Mouse (Mus musculus) midbrain, postnatal 0 days (tissue): Measurements from ENCODE around the gene Lrrc8b. TPM values are rescaled to one million over a fixed set of nuclear protein-coding genes. Genes with fewer than 3 reads are reported as not detected.

Source experiments
- ATAC-seq: fragments of 200-750 bp; cut with Nextera tagmentation; 2 replicates; pipeline ENCODE4 v1.8.0; 2017; ENCODE audit warnings: moderate number of reproducible peaks, mild to moderate bottlenecking, moderate TSS enrichment, moderate library complexity; ENCODE audit not compliant: low FRiP score
- DNase-seq: peaks from one replicate; pipeline ENCODE4 v3.0.0-alpha.2; 2015; ENCODE audit warnings: low spot score
- H3K27ac ChIP-seq: fragments of 300-500 bp; sonication (generic); 2 replicates; pipeline ENCODE4 v1.5.1; 2014; ENCODE audit warnings: low read depth, mild to moderate bottlenecking, low read length, mixed read lengths
- H3K27me3 ChIP-seq: fragments of 300-500 bp; sonication (generic); 2 replicates; pipeline ENCODE4 v1.6.1; 2014; ENCODE audit warnings: low read length, control low read depth, mixed read lengths; ENCODE audit not compliant: insufficient read depth
- H3K36me3 ChIP-seq: fragments of 300-500 bp; sonication (generic); 2 replicates; pipeline ENCODE4 v1.6.1; 2014; ENCODE audit warnings: low read length, control low read depth, mixed read lengths; ENCODE audit not compliant: insufficient read depth
- H3K4me1 ChIP-seq: fragments of 300-500 bp; sonication (generic); 2 replicates; pipeline ENCODE4 v1.6.1; 2014; ENCODE audit warnings: mild to moderate bottlenecking, control low read depth, antibody characterized with exemption, low read length, mixed read lengths; ENCODE audit not compliant: insufficient read depth
- H3K4me2 ChIP-seq: fragments of 300-500 bp; sonication (generic); 2 replicates; pipeline ENCODE4 v1.6.1; 2014; ENCODE audit warnings: low read depth, mild to moderate bottlenecking, low read length, mixed read lengths; ENCODE audit not compliant: poor library complexity, severe bottlenecking
- H3K4me3 ChIP-seq: fragments of 300-500 bp; sonication (generic); 2 replicates; pipeline ENCODE4 v1.5.1; 2014; ENCODE audit warnings: low read depth, mild to moderate bottlenecking, low read length, moderate library complexity
- H3K9ac ChIP-seq: fragments of 300-500 bp; sonication (generic); replicated peaks from 2 replicates; pipeline ENCODE4 v1.6.1; 2014; ENCODE audit warnings: mild to moderate bottlenecking, low read length, moderate library complexity, mixed read lengths; ENCODE audit not compliant: poor library complexity, severe bottlenecking
- H3K9me3 ChIP-seq: fragments of 300-500 bp; sonication (generic); 2 replicates; pipeline ENCODE4 v1.6.1; 2016; ENCODE audit warnings: low read length, control low read depth
- CTCF ChIP-seq: IDR thresholded peaks from 2 replicates; pipeline ENCODE4 v1.5.1; 2016; ENCODE audit warnings: antibody characterized with exemption, mild to moderate bottlenecking
- WGBS: fragments of 180-500 bp; shearing (Covaris S2); extraction: QIAGEN DNeasy Blood & Tissue Kit; methylation state at CpG from one replicate; pipeline ENCODE4 v1.1.7; 2014; 5-methylcytosine and 5-hydroxymethylcytosine counted together
- polyA plus RNA-seq: library from polyadenylated mRNA; unstranded; fragments of >200 nt; fragmentation: Nextera tagmentation; extraction: Ambion mirVana; gene quantifications from 2 replicates; pipeline ENCODE4 v1.2.1, GENCODE M21; 2015
- total RNA-seq: library from RNA; depleted of rRNA; stranded (reverse); fragments of >200 nt; gene quantifications from 2 replicates; pipeline ENCODE4 v1.2.3, GENCODE M21; 2014

Gene Lrrc8b
- total and polyA plus RNA-seq, 2 experiments from 2014 or later: 18.5 to 63.4 TPM

DNA sequence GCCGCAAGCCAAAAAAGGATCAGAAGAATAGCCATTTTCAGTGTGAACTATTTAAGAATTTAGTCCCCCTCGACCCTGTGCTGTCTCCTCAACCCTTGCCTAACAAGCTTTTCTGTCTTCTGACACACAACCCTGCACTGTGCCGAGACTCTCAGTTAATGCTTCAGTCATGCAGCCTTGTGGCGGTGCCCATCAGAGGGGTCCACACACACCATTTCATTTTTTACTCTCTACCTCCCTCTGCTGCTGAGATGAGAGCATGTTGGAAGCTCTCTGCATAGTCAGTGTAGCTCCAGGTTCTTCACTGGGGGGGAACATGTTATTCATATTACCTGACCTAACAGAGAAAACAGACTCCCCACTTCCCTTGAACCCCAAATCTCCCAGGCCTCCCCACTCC, 75.8 kb downstream of the Lrrc8b start:
- H3K27ac ChIP-seq: no peak overlapping the region
- peak; percentile 75 for TF ChIP-seq CTCF
- no peaks in the 10 kb centered on the region for H3K36me3 ChIP-seq
- no peaks in the 10 kb centered on the region for H3K27me3 ChIP-seq
- DNase-seq (peak; percentile 69), ATAC-seq (peak; percentile 55)
- H3K4me3 ChIP-seq: no peak overlapping the region
- H3K9ac ChIP-seq: no peak overlapping the region
- peaks cover 18% of the 10 kb centered on the region; the same call in 1 of the 2 replicates for H3K4me1 ChIP-seq
- WGBS: 52% methylated on average over 4 of the region's 4 CpGs
- no peaks in the 10 kb centered on the region for H3K9me3 ChIP-seq
- H3K4me2 ChIP-seq: no peak overlapping the region

DNA sequence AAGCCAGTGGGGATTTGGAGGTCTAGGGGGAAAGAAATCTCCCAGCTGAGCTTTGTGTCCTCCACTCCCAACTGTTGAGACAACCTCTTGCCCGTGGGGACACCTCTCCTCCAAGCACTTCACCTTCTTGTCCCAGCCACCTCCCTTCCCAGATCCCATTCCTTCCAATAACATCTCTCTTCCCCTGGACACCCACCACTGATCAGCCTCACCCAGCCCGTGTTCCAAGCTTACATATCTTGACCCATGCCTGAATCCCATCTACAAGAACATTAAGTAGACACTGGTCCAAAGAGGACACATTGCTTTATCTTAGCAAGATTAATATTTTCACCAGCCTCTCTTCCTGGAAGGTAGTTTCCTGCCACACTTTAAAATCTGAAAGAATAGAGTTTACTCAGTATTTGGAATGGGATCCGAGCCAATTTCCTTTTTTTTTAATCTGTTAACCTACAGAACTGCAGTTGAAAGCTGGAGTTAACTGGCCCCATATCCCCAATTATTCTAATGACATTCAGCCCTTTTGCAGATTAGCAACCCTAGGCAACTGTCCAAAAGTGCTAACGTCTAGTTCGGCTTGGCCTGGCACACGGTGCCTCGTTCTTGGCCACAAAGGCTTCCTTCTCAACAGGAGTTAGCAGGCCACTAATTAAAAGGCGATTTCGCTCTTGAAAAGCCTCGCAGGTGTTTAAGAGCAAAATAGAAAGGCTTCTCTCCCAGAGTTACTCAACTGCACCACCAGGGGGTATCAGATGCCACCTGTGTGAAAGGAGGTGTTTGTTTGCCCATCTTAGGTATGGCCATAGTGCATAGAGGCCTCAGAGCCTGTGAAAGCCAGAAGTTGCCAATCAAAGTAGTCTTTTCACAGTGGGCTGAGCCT, 77.0 kb downstream of the Lrrc8b start:
- H3K9me3 ChIP-seq: no peaks in the 10 kb centered on the region
- H3K27ac ChIP-seq: 0 out of 2 replicates have a peak overlapping the region, but pooled peaks have one; percentile 20
- peaks cover 18% of the 10 kb centered on the region; the same call in 1 of the 2 replicates for H3K4me1 ChIP-seq
- peak; percentile 87 for DNase-seq
- peak; percentile 68 for TF ChIP-seq CTCF
- 18% methylated on average over 10 of the region's 10 CpGs for WGBS
- no peak overlapping the region for H3K4me2 ChIP-seq
- ATAC-seq: 0 out of 2 replicates have a peak, but pooled peaks have one; percentile 36
- no peaks in the 10 kb centered on the region for H3K36me3 ChIP-seq
- no peak overlapping the region for H3K9ac ChIP-seq
- H3K4me3 ChIP-seq: no peak overlapping the region
- no peaks in the 10 kb centered on the region for H3K27me3 ChIP-seq

DNA sequence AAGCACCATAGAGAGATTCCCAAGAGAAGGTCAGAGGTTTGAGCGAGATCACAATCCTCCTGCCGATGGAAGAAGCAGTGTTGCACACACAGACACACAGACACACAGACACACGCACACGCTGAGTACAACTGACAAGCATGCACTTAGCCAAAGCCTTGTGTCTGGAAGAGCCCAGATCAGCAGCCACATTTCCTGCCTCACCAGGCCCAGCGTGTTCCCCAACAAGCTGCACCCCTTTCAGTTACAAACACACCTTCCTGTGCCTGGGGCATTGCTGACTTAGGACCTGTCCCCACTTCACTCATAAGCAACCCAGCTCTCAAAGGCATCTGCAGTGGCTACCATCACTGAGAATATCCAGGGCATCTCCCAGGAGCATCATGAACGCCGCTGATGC, 77.8 kb downstream of the Lrrc8b start:
- ATAC-seq (no peak), DNase-seq (no peak)
- Histone ChIP-seq H3K9ac (no peak overlapping the region), H3K4me2 (no peak overlapping the region), H3K4me3 (no peak overlapping the region), H3K27me3 (no peaks in the 10 kb centered on the region), H3K27ac (0 out of 2 replicates have a peak overlapping the region, but pooled peaks have one; percentile 20), H3K9me3 (no peaks in the 10 kb centered on the region), H3K36me3 (no peaks in the 10 kb centered on the region), H3K4me1 (peaks cover 18% of the 10 kb centered on the region; the same call in 1 of the 2 replicates)
- WGBS: 63% methylated on average over 7 of the region's 7 CpGs
- no peak for TF ChIP-seq CTCF

DNA sequence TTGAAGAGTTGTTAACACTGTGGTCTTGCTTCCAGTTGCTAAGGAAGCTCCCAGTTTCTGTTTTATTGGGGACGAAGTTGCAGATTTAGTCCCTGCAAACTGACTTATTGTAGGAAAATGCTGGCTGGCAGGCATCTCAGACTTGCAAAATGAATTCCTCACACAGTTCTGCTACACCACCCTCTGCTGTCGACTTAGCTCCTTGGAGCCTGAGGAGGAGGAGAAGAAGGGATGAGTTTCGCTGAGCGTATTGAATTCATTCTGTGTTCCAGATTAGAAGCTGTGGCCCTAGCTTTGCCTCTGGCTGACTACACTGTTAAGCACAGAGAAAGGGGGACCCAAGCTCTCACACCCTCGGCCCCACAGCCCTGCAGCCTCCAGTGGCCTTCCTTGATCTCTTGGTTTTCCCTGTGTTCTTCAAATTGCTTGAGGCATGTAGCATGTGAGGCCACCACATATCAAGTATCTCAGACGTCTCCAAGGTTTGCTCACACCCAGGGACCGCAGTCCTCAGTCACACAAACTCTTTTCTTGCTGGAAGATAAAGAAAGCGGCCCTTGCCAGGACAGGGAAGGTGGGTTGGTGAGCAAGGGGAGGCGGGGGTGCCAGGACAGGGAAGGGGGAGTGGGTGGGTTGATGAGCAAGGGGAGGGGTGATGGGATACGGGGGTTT, 78.8 kb downstream of the Lrrc8b start:
- ATAC-seq: no peak
- Histone ChIP-seq H3K4me1 (peaks cover 18% of the 10 kb centered on the region; the same call in 1 of the 2 replicates), H3K9me3 (no peaks in the 10 kb centered on the region), H3K36me3 (no peaks in the 10 kb centered on the region), H3K4me3 (no peak overlapping the region), H3K9ac (no peak overlapping the region), H3K27ac (no peak overlapping the region; the same call in 1 of the 2 replicates), H3K27me3 (no peaks in the 10 kb centered on the region), H3K4me2 (no peak overlapping the region)
- no peak for DNase-seq
- TF ChIP-seq CTCF: peak; percentile 56
- WGBS: 21% methylated on average over 10 of the region's 10 CpGs

DNA sequence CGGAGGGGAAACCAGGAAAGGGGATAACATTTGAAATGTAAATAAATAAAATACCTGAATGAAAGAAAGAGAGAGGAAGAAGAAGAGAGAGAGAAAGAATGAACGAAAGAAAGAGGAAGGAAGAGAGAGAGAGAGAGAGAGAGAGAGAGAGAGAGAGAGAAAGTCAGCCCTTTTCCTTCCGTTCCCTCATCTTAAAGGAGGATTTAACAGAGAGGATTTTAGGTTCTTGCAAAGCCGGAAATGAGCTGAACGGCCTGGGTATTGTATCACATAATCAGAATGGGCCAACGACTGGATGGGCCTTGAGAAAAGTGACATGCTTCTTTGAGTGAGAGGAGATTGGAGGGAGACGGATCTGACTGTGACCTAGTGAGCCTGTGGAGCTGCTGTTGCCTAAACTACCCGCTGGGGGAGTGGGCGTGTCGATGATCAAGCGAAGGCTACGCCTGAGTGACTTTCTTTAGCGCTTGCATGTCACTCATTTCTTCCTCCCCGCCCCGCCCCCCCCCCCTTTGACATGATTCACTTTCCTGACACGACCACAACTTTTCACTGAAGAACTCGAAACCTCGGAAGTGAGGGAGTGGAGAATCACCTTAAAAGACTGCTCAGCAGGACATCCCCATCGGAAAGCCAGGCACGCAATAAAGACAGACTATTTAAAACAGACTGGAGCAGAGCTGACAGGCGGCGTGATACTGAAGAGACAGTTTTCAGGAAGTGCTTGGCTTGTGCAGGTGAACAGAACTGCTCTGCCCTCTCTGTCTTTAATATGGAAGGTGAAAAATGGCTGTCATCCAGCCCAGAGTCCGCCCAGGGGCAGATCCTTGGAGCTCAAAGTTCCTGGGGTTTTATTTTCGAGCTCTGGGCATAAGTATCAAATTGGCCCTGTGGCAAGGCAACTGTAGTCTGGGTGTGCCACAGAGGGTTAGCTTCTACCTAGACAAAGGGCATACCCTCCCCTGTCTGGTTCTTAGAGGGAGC, 79.6 kb downstream of the Lrrc8b start:
- peak; percentile 75 for DNase-seq
- Histone ChIP-seq H3K36me3 (no peaks in the 10 kb centered on the region), H3K9me3 (no peaks in the 10 kb centered on the region), H3K27ac (no peak overlapping the region), H3K4me2 (peak overlapping the region; percentile 44), H3K27me3 (no peaks in the 10 kb centered on the region), H3K9ac (peak overlapping the region; percentile 20; the same call in 1 of the 2 replicates), H3K4me3 (peak overlapping the region; percentile 19; the same call in 1 of the 2 replicates), H3K4me1 (peaks cover 18% of the 10 kb centered on the region; the same call in 1 of the 2 replicates)
- peak; percentile 75 for ATAC-seq
- 5% methylated on average over 23 of the region's 24 CpGs for WGBS
- peak; percentile 61 for TF ChIP-seq CTCF
